Mouse (Mus musculus): Measurements from ENCODE around the gene Ormdl3. TPM values are rescaled to one million over a fixed set of nuclear protein-coding genes. Genes with fewer than 3 reads are reported as not detected.

Gene Ormdl3
- polyA plus RNA-seq, 2 experiments = 12.9 to 76.8 TPM

- Histone ChIP-seq H3K36me3 (ENCODE audit: control insufficient read depth, insufficient read depth, low read length) (no peaks in the 10 kb centered on the region), H3K9ac (ENCODE audit: low read depth, low read length, severe bottlenecking) (no peak overlapping the region), H3K9me3 (ENCODE audit: control insufficient read depth, low read length) (no peaks in the 10 kb centered on the region), H3K4me3 (replicated peaks; ENCODE audit: low read length) (no peak overlapping the region), H3K4me1 (ENCODE audit: control insufficient read depth, insufficient read depth, low read length) (no peaks in the 10 kb centered on the region), H3K27me3 (ENCODE audit: control insufficient read depth, insufficient read depth, low read length) (peaks cover 47% of the 10 kb centered on the region), H3K4me2 (replicated peaks; ENCODE audit: low read depth, low read length, severe bottlenecking) (no peak overlapping the region), H3K27ac (replicated peaks; ENCODE audit: low read depth, low read length) (no peak overlapping the region)
- TF ChIP-seq POLR2A (IDR thresholded peaks at IDR 0.05; ENCODE audit: borderline replicate concordance, extremely low read depth, insufficient read depth, insufficient read length) = no peak
- no peak for DNase-seq (ENCODE audit: low spot score)
- 69% methylated on average over 8 of the region's 8 CpGs for WGBS
- no peak for ATAC-seq (ENCODE audit: low FRiP score, low read depth)
Observed at GRCm38 (mm10) chr11:98542553-98542952, 44.6 kb downstream of the Ormdl3 start.

DNA sequence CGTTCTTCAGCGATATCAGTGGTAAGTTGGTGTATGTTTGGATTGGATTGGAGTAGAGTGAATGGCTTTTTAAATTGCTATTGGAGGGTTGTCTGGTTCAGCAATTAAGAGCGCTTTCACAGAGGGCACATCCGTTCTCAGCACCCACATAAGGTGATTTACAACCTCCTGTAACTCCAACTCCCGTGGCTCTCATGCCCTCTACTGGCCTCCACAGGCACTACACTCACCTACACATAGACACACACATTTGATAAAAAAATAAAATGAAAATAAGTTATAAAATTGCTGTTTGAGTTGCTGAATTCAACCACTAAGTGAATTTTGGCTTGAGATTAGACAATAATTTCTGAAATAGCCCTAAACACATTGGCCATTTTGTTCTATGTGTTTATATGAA, 46.8 kb downstream of the Ormdl3 start:
- no peak overlapping the region for H3K27ac ChIP-seq (replicated peaks; ENCODE audit: low read depth, low read length)
- H3K9me3 ChIP-seq (ENCODE audit: control insufficient read depth, low read length) = no peaks in the 10 kb centered on the region
- TF ChIP-seq POLR2A (IDR thresholded peaks at IDR 0.05; ENCODE audit: borderline replicate concordance, extremely low read depth, insufficient read depth, insufficient read length) = no peak
- H3K9ac ChIP-seq (ENCODE audit: low read depth, low read length, severe bottlenecking) = no peak overlapping the region
- no peak overlapping the region for H3K4me3 ChIP-seq (replicated peaks; ENCODE audit: low read length)
- no peak for ATAC-seq (ENCODE audit: low FRiP score, low read depth)
- no peak overlapping the region for H3K4me2 ChIP-seq (replicated peaks; ENCODE audit: low read depth, low read length, severe bottlenecking)
- peaks cover 24% of the 10 kb centered on the region for H3K27me3 ChIP-seq (ENCODE audit: control insufficient read depth, insufficient read depth, low read length)
- DNase-seq (ENCODE audit: low spot score) = no peak
- WGBS = 75% methylated on average over 5 of the region's 5 CpGs
- H3K36me3 ChIP-seq (ENCODE audit: control insufficient read depth, insufficient read depth, low read length) = no peaks in the 10 kb centered on the region
- no peaks in the 10 kb centered on the region for H3K4me1 ChIP-seq (ENCODE audit: control insufficient read depth, insufficient read depth, low read length)

- Histone ChIP-seq H3K27me3 (ENCODE audit: control insufficient read depth, insufficient read depth, low read length) (peaks cover 9% of the 10 kb centered on the region; the same call in 1 of the 2 replicates), H3K9ac (ENCODE audit: low read depth, low read length, severe bottlenecking) (no peak overlapping the region)
- TF ChIP-seq POLR2A (IDR thresholded peaks at IDR 0.05; ENCODE audit: borderline replicate concordance, extremely low read depth, insufficient read depth, insufficient read length) = no peak
Observed at GRCm38 (mm10) chr11:98537480-98538034, 49.6 kb downstream of the Ormdl3 start.

More at GRCm38 (mm10) chr11:98537480-98538034, 49.6 kb downstream of the Ormdl3 start:
- Histone ChIP-seq H3K27ac (replicated peaks; ENCODE audit: low read depth, low read length) (no peak overlapping the region), H3K36me3 (ENCODE audit: control insufficient read depth, insufficient read depth, low read length) (no peaks in the 10 kb centered on the region), H3K4me2 (replicated peaks; ENCODE audit: low read depth, low read length, severe bottlenecking) (no peak overlapping the region), H3K4me3 (replicated peaks; ENCODE audit: low read length) (no peak overlapping the region), H3K4me1 (ENCODE audit: control insufficient read depth, insufficient read depth, low read length) (no peaks in the 10 kb centered on the region), H3K9me3 (ENCODE audit: control insufficient read depth, low read length) (no peaks in the 10 kb centered on the region)
- no peak for ATAC-seq (ENCODE audit: low FRiP score, low read depth)
- no peak for DNase-seq (ENCODE audit: low spot score)

Other genes starting within 250 kb of the Ormdl3 start
- 3.5 and 3.6 TPM in 2 replicates for gene Ppp1r1b, start 239.0 kb downstream of the Ormdl3 start, polyA plus RNA-seq (2012; rRNA removed)
- 2.9 and 3.6 TPM in 2 replicates for gene Ppp1r1b, start 239.0 kb downstream of the Ormdl3 start, polyA plus RNA-seq (2014; fragmentation: Nextera tagmentation; extraction: Ambion mirVana)
- gene Stard3, start 229.0 kb downstream of the Ormdl3 start, polyA plus RNA-seq (2012; rRNA removed) = 78.2 and 116 TPM in 2 replicates
- 36.9 and 42.6 TPM in 2 replicates for gene Stard3, start 229.0 kb downstream of the Ormdl3 start, polyA plus RNA-seq (2014; fragmentation: Nextera tagmentation; extraction: Ambion mirVana)
- gene Tcap, start 203.6 kb downstream of the Ormdl3 start, polyA plus RNA-seq (2012; rRNA removed) = 12.3 and 13.2 TPM in 2 replicates
- gene Tcap, start 203.6 kb downstream of the Ormdl3 start, polyA plus RNA-seq (2014; fragmentation: Nextera tagmentation; extraction: Ambion mirVana) = 10.9 and 18.1 TPM in 2 replicates
- gene Pnmt, start 200.9 kb downstream of the Ormdl3 start, polyA plus RNA-seq (2012; rRNA removed) = 1.4 and 2.2 TPM in 2 replicates
- 0.51 and 1.3 TPM in 2 replicates for gene Pnmt, start 200.9 kb downstream of the Ormdl3 start, polyA plus RNA-seq (2014; fragmentation: Nextera tagmentation; extraction: Ambion mirVana)
- gene Pgap3, start 186.9 kb downstream of the Ormdl3 start, polyA plus RNA-seq (2012; rRNA removed) = 19.2 and 24.2 TPM in 2 replicates
- gene Pgap3, start 186.9 kb downstream of the Ormdl3 start, polyA plus RNA-seq (2014; fragmentation: Nextera tagmentation; extraction: Ambion mirVana) = 9.2 and 11.4 TPM in 2 replicates
- gene Erbb2, start 174.9 kb downstream of the Ormdl3 start, polyA plus RNA-seq (2012; rRNA removed) = 51.1 and 64.3 TPM in 2 replicates
- gene Erbb2, start 174.9 kb downstream of the Ormdl3 start, polyA plus RNA-seq (2014; fragmentation: Nextera tagmentation; extraction: Ambion mirVana) = 73.6 and 79.7 TPM in 2 replicates
- 44.8 and 48.5 TPM in 2 replicates for gene Mien1, start 148.4 kb downstream of the Ormdl3 start, polyA plus RNA-seq (2012; rRNA removed)
- 84.8 and 86.8 TPM in 2 replicates for gene Mien1, start 148.4 kb downstream of the Ormdl3 start, polyA plus RNA-seq (2014; fragmentation: Nextera tagmentation; extraction: Ambion mirVana)
- 9.1 and 9.2 TPM in 2 replicates for gene Grb7, start 141.0 kb downstream of the Ormdl3 start, polyA plus RNA-seq (2012; rRNA removed)
- gene Grb7, start 141.0 kb downstream of the Ormdl3 start, polyA plus RNA-seq (2014; fragmentation: Nextera tagmentation; extraction: Ambion mirVana) = 8.1 and 9.6 TPM in 2 replicates
- gene Ikzf3, start 41.3 kb downstream of the Ormdl3 start, polyA plus RNA-seq (2012; rRNA removed) = 0.45 and 0.46 TPM in 2 replicates
- 0.23 and 0.61 TPM in 2 replicates for gene Ikzf3, start 41.3 kb downstream of the Ormdl3 start, polyA plus RNA-seq (2014; fragmentation: Nextera tagmentation; extraction: Ambion mirVana)
- 0.43 TPM in 1 of 2 replicates, not detected in the other for gene Zpbp2, start 36.3 kb downstream of the Ormdl3 start, polyA plus RNA-seq (2012; rRNA removed)
- 0.21 TPM in 1 of 2 replicates, not detected in the other for gene Zpbp2, start 36.3 kb downstream of the Ormdl3 start, polyA plus RNA-seq (2014; fragmentation: Nextera tagmentation; extraction: Ambion mirVana)
- gene Lrrc3c, start 10.9 kb upstream of the Ormdl3 start, polyA plus RNA-seq (2012; rRNA removed) = not detected in 2 replicates
- gene Lrrc3c, start 10.9 kb upstream of the Ormdl3 start, polyA plus RNA-seq (2014; fragmentation: Nextera tagmentation; extraction: Ambion mirVana) = not detected in 2 replicates
- gene Gm12355, start 38.3 kb upstream of the Ormdl3 start, polyA plus RNA-seq (2012; rRNA removed) = 0.12 and 0.31 TPM in 2 replicates
- gene Gm12355, start 38.3 kb upstream of the Ormdl3 start, polyA plus RNA-seq (2014; fragmentation: Nextera tagmentation; extraction: Ambion mirVana) = 0.69 and 1.3 TPM in 2 replicates
- gene Gsdma3, start 39.0 kb upstream of the Ormdl3 start, polyA plus RNA-seq (2012; rRNA removed) = not detected in 2 replicates
- not detected in 2 replicates for gene Gsdma3, start 39.0 kb upstream of the Ormdl3 start, polyA plus RNA-seq (2014; fragmentation: Nextera tagmentation; extraction: Ambion mirVana)
- gene Gsdma2, start 59.4 kb upstream of the Ormdl3 start, polyA plus RNA-seq (2012; rRNA removed) = not detected in 2 replicates
- not detected in 2 replicates for gene Gsdma2, start 59.4 kb upstream of the Ormdl3 start, polyA plus RNA-seq (2014; fragmentation: Nextera tagmentation; extraction: Ambion mirVana)
- gene Gsdma, start 77.0 kb upstream of the Ormdl3 start, polyA plus RNA-seq (2012; rRNA removed) = 0.14 and 0.16 TPM in 2 replicates
- 0.47 and 0.55 TPM in 2 replicates for gene Gsdma, start 77.0 kb upstream of the Ormdl3 start, polyA plus RNA-seq (2014; fragmentation: Nextera tagmentation; extraction: Ambion mirVana)
- 208 and 228 TPM in 2 replicates for gene Psmd3, start 95.2 kb upstream of the Ormdl3 start, polyA plus RNA-seq (2012; rRNA removed)
- 141 and 145 TPM in 2 replicates for gene Psmd3, start 95.2 kb upstream of the Ormdl3 start, polyA plus RNA-seq (2014; fragmentation: Nextera tagmentation; extraction: Ambion mirVana)
- gene Csf3, start 113.9 kb upstream of the Ormdl3 start, polyA plus RNA-seq (2012; rRNA removed) = 0.11 TPM in 1 of 2 replicates, not detected in the other
- gene Csf3, start 113.9 kb upstream of the Ormdl3 start, polyA plus RNA-seq (2014; fragmentation: Nextera tagmentation; extraction: Ambion mirVana) = not detected in 2 replicates
- gene Med24, start 142.1 kb upstream of the Ormdl3 start, polyA plus RNA-seq (2012; rRNA removed) = 83.4 and 104 TPM in 2 replicates
- 43.9 and 48.3 TPM in 2 replicates for gene Med24, start 142.1 kb upstream of the Ormdl3 start, polyA plus RNA-seq (2014; fragmentation: Nextera tagmentation; extraction: Ambion mirVana)
- 149 and 157 TPM in 2 replicates for gene Thra, start 153.3 kb upstream of the Ormdl3 start, polyA plus RNA-seq (2012; rRNA removed)
- gene Thra, start 153.3 kb upstream of the Ormdl3 start, polyA plus RNA-seq (2014; fragmentation: Nextera tagmentation; extraction: Ambion mirVana) = 55.9 and 63.2 TPM in 2 replicates
- 1.8 and 2.5 TPM in 2 replicates for gene Nr1d1, start 188.0 kb upstream of the Ormdl3 start, polyA plus RNA-seq (2012; rRNA removed)
- gene Nr1d1, start 188.0 kb upstream of the Ormdl3 start, polyA plus RNA-seq (2014; fragmentation: Nextera tagmentation; extraction: Ambion mirVana) = 1.2 and 1.4 TPM in 2 replicates
- 76.9 and 81.1 TPM in 2 replicates for gene Msl1, start 208.1 kb upstream of the Ormdl3 start, polyA plus RNA-seq (2012; rRNA removed)
- gene Msl1, start 208.1 kb upstream of the Ormdl3 start, polyA plus RNA-seq (2014; fragmentation: Nextera tagmentation; extraction: Ambion mirVana) = 19.8 and 23.5 TPM in 2 replicates
- gene Casc3, start 217.5 kb upstream of the Ormdl3 start, polyA plus RNA-seq (2012; rRNA removed) = 52.4 and 56.8 TPM in 2 replicates
- gene Casc3, start 217.5 kb upstream of the Ormdl3 start, polyA plus RNA-seq (2014; fragmentation: Nextera tagmentation; extraction: Ambion mirVana) = 34.1 and 40.4 TPM in 2 replicates
- 31.4 and 41.8 TPM in 2 replicates for gene Rapgefl1, start 249.4 kb upstream of the Ormdl3 start, polyA plus RNA-seq (2012; rRNA removed)
- gene Rapgefl1, start 249.4 kb upstream of the Ormdl3 start, polyA plus RNA-seq (2014; fragmentation: Nextera tagmentation; extraction: Ambion mirVana) = 8.8 and 8.9 TPM in 2 replicates

Data from limb, embryonic 14.5 days (tissue).